Mouse (Mus musculus) lung, postnatal 0 days (tissue): ENCODE results near the gene Vav1. TPM values are rescaled to one million over a fixed set of nuclear protein-coding genes. Genes with fewer than 3 reads are reported as not detected.

Experiments
- ATAC-seq: fragments of 200-750 bp; cut with Nextera tagmentation; 2 replicates; pipeline ENCODE4 v1.8.0; 2017; ENCODE audit warnings: moderate library complexity
- DNase-seq: peaks from one replicate; pipeline ENCODE4 v3.0.0-alpha.2; 2016; ENCODE audit warnings: low spot score
- H3K27ac ChIP-seq: fragments of 300-500 bp; sonication (generic); 2 replicates; pipeline ENCODE4 v1.5.1; 2014; ENCODE audit warnings: antibody characterized with exemption, mild to moderate bottlenecking, low read length, mixed read lengths
- H3K27me3 ChIP-seq: fragments of 300-500 bp; sonication (generic); replicated peaks from 2 replicates; pipeline ENCODE4 v1.6.1; 2014; ENCODE audit warnings: low read length, mixed read lengths; ENCODE audit not compliant: insufficient read depth
- H3K36me3 ChIP-seq: fragments of 300-500 bp; sonication (generic); 2 replicates; pipeline ENCODE4 v1.6.1; 2014; ENCODE audit warnings: low read length, mixed read lengths; ENCODE audit not compliant: insufficient read depth
- H3K4me1 ChIP-seq: fragments of 300-500 bp; sonication (generic); 2 replicates; pipeline ENCODE4 v1.6.1; 2014; ENCODE audit warnings: antibody characterized with exemption, low read depth, low read length, mixed read lengths; ENCODE audit not compliant: insufficient read depth
- H3K4me2 ChIP-seq: fragments of 300-500 bp; sonication (generic); replicated peaks from 2 replicates; pipeline ENCODE4 v1.6.1; 2014; ENCODE audit warnings: low read depth, mild to moderate bottlenecking, low read length, moderate library complexity, mixed read lengths
- H3K4me3 ChIP-seq: fragments of 300-500 bp; sonication (generic); 2 replicates; pipeline ENCODE4 v1.5.1; 2014; ENCODE audit warnings: low read depth, low read length
- H3K9ac ChIP-seq: fragments of 300-500 bp; sonication (generic); replicated peaks from 2 replicates; pipeline ENCODE4 v1.6.1; 2014; ENCODE audit warnings: low read depth, mild to moderate bottlenecking
- H3K9me3 ChIP-seq: fragments of 300-500 bp; sonication (generic); 2 replicates; pipeline ENCODE4 v1.6.1; 2016; ENCODE audit warnings: low read length, mixed read lengths
- CTCF ChIP-seq: IDR thresholded peaks from 2 replicates; pipeline ENCODE4 v1.5.1; 2016; ENCODE audit warnings: antibody characterized with exemption, mild to moderate bottlenecking
- EP300 ChIP-seq: IDR thresholded peaks from 2 replicates; pipeline ENCODE4 v1.6.1; 2016; ENCODE audit warnings: antibody characterized with exemption, mild to moderate bottlenecking, control low read depth
- WGBS: fragments of 180-500 bp; shearing (Covaris S2); extraction: QIAGEN DNeasy Blood & Tissue Kit; methylation state at CpG from one replicate; pipeline ENCODE4 v1.1.7; 2014; 5-methylcytosine and 5-hydroxymethylcytosine counted together
- polyA plus RNA-seq: library from polyadenylated mRNA; unstranded; fragments of >200 nt; fragmentation: Nextera tagmentation; extraction: Ambion mirVana; gene quantifications from 2 replicates; pipeline ENCODE4 v1.2.1, GENCODE M21; 2015

Vav1 gene
- polyA plus RNA-seq, 1 experiment from 2014 or later, result 4.8 TPM

DNA sequence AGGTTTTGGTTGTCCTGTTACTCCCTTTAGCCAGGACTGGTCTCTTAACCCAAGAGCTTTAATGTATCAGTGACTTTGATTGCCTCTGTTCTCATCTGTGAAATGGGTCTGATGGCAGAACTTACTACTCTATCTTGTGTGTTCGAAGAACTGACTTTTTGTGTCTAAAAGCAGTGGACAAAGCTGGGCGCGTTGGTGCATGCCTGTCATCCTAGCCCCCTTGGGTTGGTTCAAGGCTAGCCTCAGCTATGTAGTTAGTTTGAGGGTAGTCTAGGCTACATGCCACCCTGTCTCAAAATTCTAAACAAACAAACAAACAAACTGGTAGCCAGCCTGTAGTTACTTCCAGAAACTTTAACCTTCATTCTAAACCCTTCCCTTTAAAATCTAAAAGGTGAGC, 27.5 kb upstream of the Vav1 start:
- Histone ChIP-seq H3K4me3 (no peak overlapping the region), H3K27ac (no peak overlapping the region), H3K9ac (no peak overlapping the region), H3K4me1 (0 out of 2 replicates have a peak, but pooled peaks cover 11% of the 10 kb centered on the region), H3K4me2 (no peak overlapping the region), H3K9me3 (no peaks in the 10 kb centered on the region), H3K36me3 (peaks cover 17% of the 10 kb centered on the region; the same call in 1 of the 2 replicates), H3K27me3 (no peaks in the 10 kb centered on the region)
- TF ChIP-seq EP300 (no peak), CTCF (no peak)
- DNase-seq (no peak), ATAC-seq (no peak)
- WGBS, result 94% methylated on average over 3 of the region's 3 CpGs

DNA sequence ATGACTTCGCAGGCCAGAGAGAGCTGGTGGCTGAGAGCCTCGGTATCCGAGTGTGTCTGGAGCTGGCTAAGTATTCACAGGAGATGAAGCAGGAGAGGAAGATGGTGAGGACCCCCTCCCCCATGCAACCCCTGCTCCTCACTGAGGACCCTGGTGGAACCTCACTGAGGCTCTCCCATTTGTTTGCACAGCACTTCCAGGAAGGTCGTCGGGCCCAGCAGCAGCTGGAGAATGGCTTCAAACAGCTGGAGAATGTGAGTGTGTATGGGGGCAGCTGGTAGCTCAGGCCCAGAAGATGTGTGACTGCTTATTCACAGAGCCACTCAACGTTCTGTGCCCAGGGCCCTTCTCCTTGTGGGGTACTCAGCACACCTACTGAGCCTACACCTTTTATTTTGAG, 25.6 kb upstream of the Vav1 start:
- DNase-seq, result no peak
- WGBS, result 45% methylated on average over 6 of the region's 6 CpGs
- H3K4me1 ChIP-seq, result 0 out of 2 replicates have a peak, but pooled peaks cover 8% of the 10 kb centered on the region
- no peak overlapping the region for H3K9ac ChIP-seq
- H3K9me3 ChIP-seq, result no peaks in the 10 kb centered on the region
- ATAC-seq, result no peak
- no peak overlapping the region for H3K4me2 ChIP-seq
- TF ChIP-seq CTCF (no peak), EP300 (no peak)
- no peaks in the 10 kb centered on the region for H3K27me3 ChIP-seq
- H3K36me3 ChIP-seq, result peaks cover 26% of the 10 kb centered on the region; the same call in 1 of the 2 replicates
- H3K27ac ChIP-seq, result no peak overlapping the region; the same call in 1 of the 2 replicates
- no peak overlapping the region for H3K4me3 ChIP-seq

DNA sequence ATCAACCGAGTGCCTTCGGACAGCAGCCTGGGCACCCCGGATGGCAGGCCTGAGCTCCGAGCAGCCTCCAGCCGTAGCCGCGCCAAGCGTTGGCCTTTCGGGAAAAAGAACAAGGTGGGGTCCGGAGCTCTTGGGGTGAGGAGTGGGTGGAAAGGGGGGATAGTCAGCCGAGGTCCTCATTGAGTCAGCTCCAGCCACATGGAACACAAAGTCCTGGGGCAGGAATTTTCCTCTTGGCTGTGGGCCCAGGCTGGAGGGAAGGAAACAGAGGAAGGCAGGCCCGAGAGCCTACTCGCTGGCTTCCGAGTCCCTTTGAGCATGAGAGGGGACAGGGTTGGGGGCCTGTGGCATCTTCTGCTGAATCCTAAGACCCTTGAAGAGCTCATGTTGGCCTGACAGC, 23.5 kb upstream of the Vav1 start:
- ATAC-seq (no peak; the same call in 1 of the 2 replicates), DNase-seq (no peak)
- no peaks in the 10 kb centered on the region for H3K27me3 ChIP-seq
- H3K9me3 ChIP-seq, result no peaks in the 10 kb centered on the region
- no peak overlapping the region for H3K4me2 ChIP-seq
- 0 out of 2 replicates have a peak, but pooled peaks cover 4% of the 10 kb centered on the region for H3K4me1 ChIP-seq
- peaks cover 32% of the 10 kb centered on the region; the same call in 1 of the 2 replicates for H3K36me3 ChIP-seq
- H3K4me3 ChIP-seq, result no peak overlapping the region
- H3K9ac ChIP-seq, result no peak overlapping the region
- no peak for TF ChIP-seq CTCF
- no peak for TF ChIP-seq EP300
- H3K27ac ChIP-seq, result no peak overlapping the region
- 77% methylated on average over 14 of the region's 14 CpGs for WGBS

DNA sequence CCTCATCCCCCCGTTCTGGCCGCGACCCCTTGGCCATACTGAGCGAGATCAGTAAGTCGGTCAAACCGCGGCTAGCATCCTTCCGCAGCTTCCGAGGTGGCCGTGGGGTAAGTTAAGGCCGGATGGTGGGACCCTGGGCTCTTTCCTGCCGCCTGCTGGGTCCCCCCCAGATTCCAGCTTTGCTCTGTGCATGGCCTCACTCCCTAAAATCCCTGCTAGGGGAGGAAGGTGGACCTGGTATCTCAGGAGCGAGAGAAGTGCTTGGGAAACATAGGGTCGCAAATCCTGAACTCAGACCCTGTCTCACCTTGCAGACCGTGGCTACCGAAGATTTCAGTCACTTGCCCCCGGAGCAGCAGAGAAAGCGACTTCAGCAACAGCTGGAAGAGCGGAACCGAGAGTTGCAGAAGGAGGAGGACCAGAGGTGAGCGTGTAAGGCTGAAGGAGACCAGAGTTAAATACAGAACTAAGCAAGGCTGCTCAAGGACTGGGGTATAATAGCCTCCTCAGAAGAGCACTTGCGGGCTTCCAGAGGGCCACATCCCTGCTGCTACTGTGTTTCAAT, 21.9 kb upstream of the Vav1 start:
- Histone ChIP-seq H3K27me3 (no peaks in the 10 kb centered on the region), H3K9ac (no peak overlapping the region), H3K27ac (no peak overlapping the region), H3K4me2 (no peak overlapping the region), H3K4me1 (no peaks in the 10 kb centered on the region), H3K4me3 (no peak overlapping the region), H3K9me3 (no peaks in the 10 kb centered on the region), H3K36me3 (peaks cover 32% of the 10 kb centered on the region; the same call in 1 of the 2 replicates)
- ATAC-seq, result no peak
- 95% methylated on average over 22 of the region's 22 CpGs for WGBS
- TF ChIP-seq EP300, result no peak
- no peak for TF ChIP-seq CTCF
- no peak for DNase-seq

DNA sequence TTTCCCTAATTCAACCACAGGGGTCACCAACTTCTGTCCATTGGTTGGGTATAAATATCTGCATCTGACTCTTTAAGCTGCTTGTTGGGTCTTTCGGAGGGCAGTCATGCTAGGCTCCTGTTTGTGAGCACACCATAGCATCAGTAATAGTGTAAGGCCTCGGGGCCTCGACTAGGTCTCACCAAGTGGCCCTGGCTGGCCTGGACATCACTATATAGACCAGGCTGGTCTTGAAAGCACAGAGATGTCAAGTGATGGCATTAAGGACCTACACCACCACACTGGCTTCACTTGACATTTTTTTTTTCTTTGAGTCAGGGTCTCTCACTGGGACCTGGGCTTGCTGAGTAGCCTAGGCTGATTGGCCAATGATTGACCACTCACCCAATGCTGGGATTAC, 20.7 kb upstream of the Vav1 start:
- no peak overlapping the region for H3K4me3 ChIP-seq
- H3K4me1 ChIP-seq, result no peaks in the 10 kb centered on the region
- ATAC-seq (no peak), DNase-seq (no peak)
- no peaks in the 10 kb centered on the region for H3K9me3 ChIP-seq
- peaks cover 37% of the 10 kb centered on the region; the same call in 1 of the 2 replicates for H3K36me3 ChIP-seq
- 88% methylated on average over 3 of the region's 3 CpGs for WGBS
- no peak overlapping the region for H3K4me2 ChIP-seq
- no peaks in the 10 kb centered on the region for H3K27me3 ChIP-seq
- no peak overlapping the region for H3K27ac ChIP-seq
- no peak overlapping the region for H3K9ac ChIP-seq
- TF ChIP-seq EP300, result no peak
- TF ChIP-seq CTCF, result no peak

DNA sequence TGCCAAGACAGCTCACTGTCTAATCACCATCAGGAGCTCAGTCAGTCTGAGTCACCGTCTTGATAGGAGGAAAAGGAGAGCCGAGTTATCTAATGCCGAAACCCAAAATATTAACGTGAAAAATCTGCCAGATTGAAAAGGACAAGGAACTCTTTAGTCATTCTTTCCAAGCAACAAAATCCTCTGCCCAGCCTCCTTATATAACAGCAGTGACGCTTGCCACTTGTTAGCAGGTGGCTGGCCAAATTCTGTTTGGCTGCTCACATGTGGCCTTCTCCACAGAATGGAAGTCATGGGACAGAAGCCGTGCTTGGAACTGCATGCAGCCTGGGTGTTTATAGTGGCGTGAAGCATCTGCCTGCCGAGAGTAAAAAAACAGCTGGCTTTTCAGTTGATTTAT, 19.2 kb upstream of the Vav1 start:
- ATAC-seq (no peak), DNase-seq (no peak)
- H3K4me2 ChIP-seq, result no peak overlapping the region
- 90% methylated on average over 8 of the region's 8 CpGs for WGBS
- H3K9me3 ChIP-seq, result no peaks in the 10 kb centered on the region
- no peak overlapping the region for H3K27ac ChIP-seq
- H3K9ac ChIP-seq, result no peak overlapping the region
- H3K27me3 ChIP-seq, result no peaks in the 10 kb centered on the region
- peaks cover 31% of the 10 kb centered on the region; the same call in 1 of the 2 replicates for H3K36me3 ChIP-seq
- no peaks in the 10 kb centered on the region for H3K4me1 ChIP-seq
- H3K4me3 ChIP-seq, result no peak overlapping the region
- TF ChIP-seq EP300 (no peak), CTCF (no peak)

DNA sequence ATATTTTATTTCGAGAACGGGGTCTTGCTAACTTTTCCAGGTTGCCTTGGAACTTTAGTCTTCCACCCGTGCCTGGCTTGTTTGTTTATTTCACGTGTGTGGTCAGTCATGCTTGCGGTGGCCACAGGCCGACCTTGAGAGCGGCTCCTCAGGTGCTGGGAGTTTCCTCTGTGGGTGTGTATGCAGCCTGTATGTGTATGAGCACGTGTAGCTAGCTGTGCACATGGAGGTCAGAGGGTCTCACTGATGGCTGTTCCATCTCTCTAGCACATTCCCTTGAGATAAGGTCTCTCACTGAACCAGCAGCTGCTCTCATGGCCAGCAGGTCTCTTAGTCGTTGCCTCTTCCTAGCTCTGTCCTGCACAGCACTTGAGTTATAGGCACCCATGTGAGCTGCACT, 18.5 kb upstream of the Vav1 start:
- DNase-seq (no peak), ATAC-seq (no peak)
- no peaks in the 10 kb centered on the region for H3K9me3 ChIP-seq
- no peaks in the 10 kb centered on the region for H3K27me3 ChIP-seq
- WGBS, result 84% methylated on average over 9 of the region's 9 CpGs
- H3K27ac ChIP-seq, result no peak overlapping the region
- no peak overlapping the region for H3K4me2 ChIP-seq
- peaks cover 25% of the 10 kb centered on the region; the same call in 1 of the 2 replicates for H3K36me3 ChIP-seq
- H3K4me1 ChIP-seq, result no peaks in the 10 kb centered on the region
- no peak overlapping the region for H3K9ac ChIP-seq
- no peak for TF ChIP-seq EP300
- TF ChIP-seq CTCF, result no peak
- no peak overlapping the region for H3K4me3 ChIP-seq
